Mouse (Mus musculus) retina, embryonic 14.5 days (tissue): Measurements from ENCODE around the gene Ambra1.

ENCODE experiments used
- DNase-seq: peaks from one replicate; pipeline ENCODE4 v3.0.0-alpha.2; 2015; ENCODE audit warnings: low spot score

Gene Ambra1

DNA sequence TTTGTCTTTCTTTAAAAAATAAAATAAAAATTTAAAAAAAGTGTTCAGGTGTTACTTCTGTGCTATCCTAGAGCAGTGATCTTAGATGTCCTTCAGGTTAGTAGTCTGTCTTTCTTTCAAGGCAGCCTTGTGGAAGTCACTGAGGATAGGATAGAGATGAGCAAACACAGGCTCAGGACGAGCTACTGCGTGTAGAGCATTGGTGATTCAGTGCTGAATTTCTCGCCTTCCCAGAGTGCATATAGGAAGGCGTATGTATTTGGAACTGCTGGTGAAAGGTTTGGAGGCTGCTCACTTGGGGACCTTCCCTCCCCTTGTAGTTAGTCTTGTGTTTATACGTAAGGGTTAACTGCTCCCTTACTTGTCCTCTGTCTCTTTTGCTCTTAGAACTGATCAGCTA is 5.3 kb downstream of the Ambra1 start:
- no peak for DNase-seq

DNA sequence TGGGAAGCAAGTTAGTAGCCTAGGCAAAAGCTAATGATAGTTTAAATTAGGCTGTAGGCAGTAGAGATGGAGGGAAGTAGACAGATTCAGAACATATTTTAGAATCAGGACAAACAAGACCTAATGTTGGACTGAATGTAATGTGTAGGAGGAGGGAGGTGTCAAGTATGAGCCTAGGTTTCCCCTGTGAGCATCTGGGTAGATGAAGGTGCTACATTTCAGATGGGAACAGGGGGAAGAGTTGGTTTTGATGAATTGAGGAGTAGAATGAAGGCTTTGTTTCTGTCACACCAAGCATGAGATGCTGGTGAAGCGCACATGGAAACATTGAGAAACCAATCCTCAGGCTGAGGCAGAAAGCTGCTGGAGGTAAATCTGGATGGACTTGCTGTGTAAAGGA is 9.7 kb downstream of the Ambra1 start:
- no peak for DNase-seq

DNA sequence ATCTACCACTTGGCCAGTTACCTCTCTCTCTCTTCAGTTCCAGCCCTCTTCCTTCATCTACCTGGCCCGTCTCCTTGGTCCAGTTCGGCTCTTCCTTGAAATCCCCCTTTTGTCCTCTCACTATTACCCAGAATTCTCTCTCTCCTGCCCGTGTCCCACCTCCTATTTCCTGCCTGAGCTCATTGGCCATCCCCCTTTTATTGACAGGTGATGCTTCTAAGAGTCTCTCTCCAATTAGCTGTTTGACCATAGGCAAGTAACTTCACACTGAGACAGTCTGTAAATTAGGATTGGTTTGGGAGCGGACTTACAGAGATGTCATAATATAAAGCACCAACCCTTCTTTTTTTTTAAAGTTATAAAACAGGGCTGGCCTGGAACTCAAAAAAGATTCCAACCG is 14.8 kb downstream of the Ambra1 start:
- no peak for DNase-seq

DNA sequence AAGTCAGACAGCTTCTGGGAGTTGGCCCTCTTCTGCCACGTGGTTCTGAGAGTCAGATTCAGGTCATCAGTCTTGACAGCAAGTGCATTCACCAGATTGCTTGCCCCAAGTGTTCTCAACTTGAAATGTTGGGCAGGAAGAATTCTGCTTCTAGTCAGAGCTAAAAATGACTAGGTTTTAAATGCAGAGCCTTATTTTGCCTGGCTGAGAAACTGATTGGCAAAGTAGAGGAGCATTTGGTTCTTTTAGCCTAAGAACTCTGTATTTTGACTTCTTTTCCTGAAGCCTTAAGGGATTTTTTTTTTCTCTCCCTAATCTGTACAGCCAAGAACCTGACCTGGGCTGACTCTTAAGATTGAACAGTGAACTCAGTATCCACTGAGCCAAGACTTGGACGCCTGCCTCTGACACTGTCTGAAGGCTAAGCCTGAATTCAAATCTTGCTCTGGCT is 19.9 kb downstream of the Ambra1 start:
- DNase-seq = no peak

DNA sequence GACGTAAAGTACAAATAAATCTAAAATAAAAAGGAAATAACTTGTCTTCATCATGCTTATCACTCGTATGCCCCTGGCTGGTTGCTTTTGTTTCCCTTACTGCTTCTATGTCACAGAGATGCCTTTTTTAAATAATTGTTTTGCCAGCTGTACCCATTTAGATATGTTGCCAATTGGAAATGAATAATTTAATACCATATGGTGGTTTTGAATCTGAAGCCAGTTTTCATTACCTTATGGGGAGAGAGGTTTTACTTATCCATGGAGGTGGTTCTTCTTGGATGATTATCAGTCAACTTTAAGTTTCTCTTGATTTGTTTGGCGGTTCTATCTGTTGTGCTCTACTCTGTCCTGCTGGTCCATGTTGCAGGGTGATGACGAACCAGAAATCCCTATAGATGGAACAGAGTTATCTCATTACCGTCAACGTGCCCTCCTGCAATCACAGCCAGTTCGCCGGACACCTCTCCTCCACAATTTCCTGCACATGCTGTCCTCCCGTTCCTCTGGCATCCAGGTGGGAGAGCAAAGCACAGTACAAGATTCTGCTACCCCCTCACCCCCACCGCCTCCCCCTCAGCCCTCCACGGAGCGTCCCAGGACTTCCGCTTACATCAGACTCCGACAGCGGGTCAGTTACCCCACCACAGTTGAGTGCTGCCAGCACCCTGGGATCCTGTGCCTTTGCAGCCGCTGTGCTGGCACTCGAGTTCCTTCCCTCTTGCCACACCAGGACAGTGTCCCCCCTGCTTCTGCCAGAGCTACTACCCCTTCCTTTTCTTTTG is 42.2 kb downstream of the Ambra1 start:
- no peak for DNase-seq

DNA sequence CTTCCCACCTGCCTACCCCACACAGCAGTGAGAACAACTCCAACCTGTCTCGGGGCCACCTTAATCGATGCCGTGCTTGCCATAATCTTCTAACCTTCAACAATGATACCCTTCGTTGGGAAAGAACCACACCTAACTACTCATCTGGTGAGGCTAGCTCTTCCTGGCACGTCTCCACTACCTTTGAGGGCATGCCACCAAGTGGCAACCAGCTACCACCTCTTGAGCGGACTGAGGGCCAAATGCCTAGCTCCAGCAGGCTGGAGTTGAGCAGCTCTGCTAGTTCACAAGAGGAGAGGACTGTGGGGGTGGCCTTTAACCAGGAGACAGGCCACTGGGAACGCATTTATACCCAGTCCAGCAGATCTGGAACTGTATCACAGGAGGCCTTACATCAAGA is 43.4 kb downstream of the Ambra1 start:
- no peak for DNase-seq

DNA sequence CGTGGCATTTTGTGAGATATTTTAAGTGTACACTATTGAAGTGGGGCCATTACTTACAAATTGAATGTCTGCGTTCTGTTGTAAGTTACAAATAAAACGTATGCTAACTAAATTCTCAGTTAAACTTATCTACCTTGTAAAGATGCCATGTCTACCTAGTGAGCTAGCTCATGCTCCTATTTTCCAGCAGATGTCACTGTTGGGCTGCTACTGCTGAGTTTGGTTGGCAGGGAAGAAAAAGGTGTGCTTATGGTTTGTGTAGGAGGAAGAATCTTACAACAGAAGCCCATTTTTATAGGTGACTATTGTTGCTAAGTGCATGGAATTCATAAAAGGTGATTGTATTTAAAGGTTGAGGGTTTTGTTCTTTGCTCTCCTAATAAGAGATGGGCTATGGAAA is 49.2 kb downstream of the Ambra1 start:
- peak; percentile 56 for DNase-seq

DNA sequence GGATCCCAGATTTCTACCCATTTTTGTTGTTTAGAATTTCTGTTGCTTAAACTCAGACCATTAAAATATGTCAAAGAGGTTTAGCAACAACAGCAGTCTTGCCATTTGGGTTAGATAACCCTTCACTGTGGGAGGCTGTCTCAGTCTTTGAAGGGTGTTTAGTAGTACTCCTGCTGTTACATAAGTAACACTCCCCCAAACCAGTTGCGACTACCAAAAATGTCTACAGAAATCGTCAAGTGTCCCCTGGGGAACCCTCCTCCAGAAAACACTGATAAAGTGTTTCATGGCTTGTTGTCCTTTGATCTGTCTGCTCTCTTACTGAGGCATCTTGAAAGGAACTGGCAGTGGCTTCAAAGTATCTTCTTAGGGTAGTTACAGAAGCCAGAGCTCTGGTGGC is 61.7 kb downstream of the Ambra1 start:
- no peak for DNase-seq

DNA sequence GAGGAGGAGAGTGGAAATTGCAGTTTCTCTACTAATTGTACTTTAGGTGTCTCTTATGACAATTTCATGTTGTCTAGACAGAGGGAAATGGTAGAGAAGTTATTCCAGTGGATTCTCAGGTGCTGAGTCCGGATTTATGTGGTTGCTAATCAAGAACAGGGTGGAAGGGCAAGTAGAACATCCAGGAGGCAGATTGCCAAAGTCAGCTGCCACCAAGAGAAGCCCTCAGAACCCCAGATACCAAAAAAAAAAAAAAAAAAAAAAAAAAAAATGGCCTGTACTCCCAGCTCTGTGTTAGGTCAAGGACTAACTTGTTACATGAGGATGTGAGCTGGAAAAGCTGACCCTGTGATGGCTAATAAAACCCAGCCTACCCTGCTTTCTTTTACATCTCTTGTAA is 62.4 kb downstream of the Ambra1 start:
- no peak for DNase-seq

DNA sequence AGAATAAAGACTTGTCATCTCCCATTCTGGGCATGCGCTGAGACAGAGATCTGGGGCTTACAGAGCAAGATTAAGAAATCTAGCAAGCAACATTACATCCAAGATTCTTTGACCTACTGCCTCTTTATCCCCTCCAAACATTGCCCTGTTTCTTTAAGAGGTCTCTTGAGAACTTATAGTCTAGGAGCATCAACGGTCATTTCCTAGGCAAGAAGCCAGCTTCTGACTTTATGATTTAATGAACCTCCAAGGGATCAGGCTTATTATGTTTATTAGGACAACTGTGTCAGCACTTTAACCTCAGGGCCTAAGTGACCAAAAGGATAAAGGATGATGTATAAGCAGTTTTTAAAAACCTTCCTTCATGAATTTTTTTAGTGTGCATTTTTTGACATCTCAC is 64.5 kb downstream of the Ambra1 start:
- DNase-seq = no peak

DNA sequence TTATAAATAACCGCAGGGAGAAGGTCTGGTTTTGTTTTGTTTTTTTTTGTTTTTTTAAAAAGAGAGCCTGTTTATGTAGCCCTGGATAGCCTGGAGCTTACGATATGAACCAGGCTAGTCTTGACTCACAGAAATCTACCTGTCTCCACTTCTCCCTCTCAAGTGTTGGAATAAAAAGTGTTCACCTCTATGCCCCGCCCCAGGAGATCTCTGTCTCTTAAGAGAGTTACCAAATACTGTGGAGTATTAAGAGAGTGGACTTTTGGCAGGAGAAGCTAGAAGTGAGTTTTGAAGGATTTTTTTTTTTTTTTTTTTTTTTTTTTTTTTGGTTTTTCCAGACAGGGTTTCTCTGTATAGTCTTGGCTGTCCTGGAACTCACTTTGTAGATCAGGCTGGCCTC is 65.2 kb downstream of the Ambra1 start:
- no peak for DNase-seq

DNA sequence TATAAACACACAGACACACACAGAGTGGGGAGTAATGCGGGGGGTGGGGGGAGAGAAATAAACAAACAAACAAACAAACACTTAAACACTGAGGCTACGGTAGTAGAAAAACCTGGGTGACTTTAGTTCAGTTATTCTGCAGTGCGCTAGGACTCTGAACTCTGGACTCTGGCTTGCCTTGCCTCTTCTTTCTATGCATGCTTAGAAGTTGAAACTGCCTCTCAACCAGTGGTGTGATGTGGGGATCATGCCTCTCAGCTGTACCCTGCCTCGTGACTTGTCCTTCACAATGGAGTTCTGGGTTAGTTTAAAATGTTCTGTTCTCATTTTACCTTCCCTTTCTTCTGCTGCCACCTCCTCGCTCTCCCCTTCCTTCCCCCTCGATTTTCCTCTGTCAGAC is 81.5 kb downstream of the Ambra1 start:
- no peak for DNase-seq

DNA sequence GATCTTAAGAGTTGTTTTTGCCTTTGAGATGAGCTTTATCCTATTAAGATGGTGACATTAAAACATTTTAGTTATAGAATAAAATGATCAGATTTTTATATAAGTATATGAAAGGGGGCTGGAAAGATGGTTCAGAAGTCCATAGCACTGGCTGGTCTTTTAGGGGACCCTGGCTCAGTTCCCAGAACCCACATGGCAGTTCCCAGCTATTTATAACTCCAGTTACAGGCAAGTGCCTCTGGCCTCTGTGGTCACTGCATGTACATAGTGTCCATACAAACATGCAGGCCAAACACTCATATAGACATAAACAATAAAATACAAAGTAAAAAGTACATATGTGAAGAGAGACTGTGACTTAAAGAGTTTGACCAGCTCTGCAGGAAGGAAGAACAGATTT is 86.8 kb downstream of the Ambra1 start:
- DNase-seq = no peak

DNA sequence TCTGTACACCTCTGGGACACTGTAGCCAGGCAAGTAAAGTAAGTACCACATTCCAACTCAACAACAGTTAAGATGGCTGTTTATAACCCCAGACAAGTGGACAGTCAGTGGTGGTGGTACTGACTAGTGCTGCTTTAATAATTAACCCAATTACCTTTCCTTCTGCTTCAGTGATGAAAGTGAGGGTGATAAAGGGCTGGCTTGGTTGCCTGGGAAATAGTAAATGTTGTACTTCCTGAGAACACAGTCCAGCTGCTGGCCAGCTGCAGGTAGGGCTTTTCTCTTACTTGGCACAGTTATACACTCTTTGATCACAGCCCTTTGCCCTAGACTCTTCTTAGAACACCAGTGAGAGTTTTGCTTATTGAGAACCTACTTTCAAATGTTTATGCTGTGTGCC is 102.3 kb downstream of the Ambra1 start:
- DNase-seq = peak; percentile 13

DNA sequence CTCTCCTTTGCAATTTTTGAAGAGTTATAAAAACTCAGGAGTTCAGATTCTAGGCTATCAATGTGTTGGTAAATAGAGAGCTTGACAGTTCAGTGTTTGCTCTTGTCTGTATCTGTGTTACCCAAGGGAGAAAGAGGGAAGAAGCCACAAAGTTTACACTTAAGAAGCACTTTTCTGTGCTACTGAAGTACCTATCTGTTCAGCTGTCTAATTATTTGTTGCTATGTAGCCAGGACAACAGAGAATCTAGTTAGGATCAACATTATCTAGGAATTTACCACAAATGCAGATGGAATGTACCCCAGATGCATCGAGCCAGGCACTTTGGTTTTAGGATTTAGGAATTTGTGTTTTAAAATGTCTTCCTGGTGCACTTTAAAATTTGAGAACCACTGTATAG is 104.3 kb downstream of the Ambra1 start:
- DNase-seq = no peak

DNA sequence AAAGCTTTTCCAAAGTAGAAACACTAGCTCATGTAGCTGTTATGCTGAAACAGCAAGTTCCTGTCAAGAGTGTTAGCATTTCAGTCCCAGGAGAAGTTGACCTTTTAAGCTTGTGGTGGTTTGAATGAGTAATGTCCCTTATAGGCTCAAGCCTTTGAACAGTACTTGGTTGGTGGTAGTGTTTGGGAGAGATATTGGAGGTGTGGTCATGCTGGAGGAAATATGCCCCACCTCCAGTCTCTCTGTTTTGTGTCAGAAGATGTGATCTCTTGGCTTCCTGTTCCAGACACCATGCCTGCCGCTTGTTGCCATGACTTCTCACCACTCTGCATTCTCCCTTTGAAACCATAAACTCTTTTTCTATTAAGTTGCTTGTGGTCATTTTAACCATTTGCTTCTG is 105.1 kb downstream of the Ambra1 start:
- no peak for DNase-seq

DNA sequence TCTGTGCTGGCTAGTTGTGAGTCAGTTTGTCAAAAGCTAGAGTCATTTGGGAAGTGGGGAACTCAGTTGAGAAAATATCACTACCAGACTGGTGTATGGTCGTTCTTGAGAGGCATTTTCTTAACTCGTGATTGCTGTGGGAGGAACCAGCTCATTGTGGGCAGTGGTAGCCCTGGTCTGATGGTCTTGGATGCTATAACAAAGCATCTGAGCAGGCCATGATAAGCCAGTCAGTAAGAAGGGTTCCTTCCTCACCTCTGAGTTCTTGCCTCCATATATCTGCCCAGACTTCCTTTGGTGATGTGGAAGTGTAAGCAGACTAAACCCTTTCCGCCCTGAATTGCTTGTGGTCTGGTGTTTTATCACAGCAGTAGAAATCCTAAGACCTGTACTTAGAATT is 105.7 kb downstream of the Ambra1 start:
- no peak for DNase-seq

DNA sequence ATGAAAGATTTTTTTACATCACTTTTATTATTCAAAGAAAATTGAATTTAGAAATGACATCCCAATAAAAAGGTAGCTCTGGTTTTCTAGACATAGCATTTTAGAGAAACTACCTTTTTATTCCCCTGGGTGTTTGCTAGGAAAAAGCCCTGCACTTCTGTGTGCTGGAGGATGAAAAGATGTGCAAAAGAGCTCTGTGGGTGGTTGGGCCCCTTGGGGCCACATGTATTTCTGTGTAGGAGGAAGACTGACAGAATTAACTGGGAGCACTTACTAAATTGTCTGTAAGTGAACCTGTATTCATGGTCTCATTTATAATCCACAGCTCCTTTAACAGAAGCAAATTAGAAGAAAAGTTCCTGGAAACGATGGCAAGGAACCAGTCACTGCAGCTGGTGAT is 114.2 kb downstream of the Ambra1 start:
- DNase-seq = no peak

DNA sequence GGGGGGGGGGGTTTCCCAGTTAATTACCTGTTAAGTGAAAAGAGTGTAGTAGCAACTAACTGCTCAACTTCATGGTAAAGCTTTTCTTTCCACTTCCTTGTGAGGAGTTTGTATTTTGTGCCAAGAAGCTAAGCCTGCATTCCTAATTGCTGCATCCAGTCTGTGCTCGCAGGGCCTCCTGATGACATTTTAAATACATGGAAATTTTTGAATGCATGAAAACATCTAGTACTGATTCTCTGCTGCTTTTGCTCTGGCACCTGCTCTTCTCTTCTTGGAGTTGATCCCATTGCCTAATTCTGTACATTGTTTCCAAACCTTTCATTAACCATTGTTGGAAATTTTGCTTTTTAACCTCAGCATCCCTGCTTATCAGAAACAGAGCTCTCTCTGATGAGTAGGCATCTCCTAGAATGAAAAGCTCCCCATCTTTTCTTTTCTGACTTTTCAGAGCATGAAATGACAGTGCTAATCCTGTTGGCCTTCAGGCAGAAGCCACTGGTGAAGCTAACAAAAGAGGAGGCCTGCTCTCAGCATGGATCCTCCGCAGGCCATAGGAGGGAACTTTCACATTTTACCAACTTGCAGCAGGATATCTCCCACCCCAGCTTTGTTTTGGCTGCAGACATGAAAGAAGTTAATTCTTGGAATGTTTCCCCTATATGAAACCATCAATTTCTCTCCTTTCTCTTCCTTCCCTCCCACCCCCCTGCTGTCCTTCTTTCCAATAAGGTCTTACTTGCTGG is 122.7 kb downstream of the Ambra1 start:
- peak; percentile 41 for DNase-seq

DNA sequence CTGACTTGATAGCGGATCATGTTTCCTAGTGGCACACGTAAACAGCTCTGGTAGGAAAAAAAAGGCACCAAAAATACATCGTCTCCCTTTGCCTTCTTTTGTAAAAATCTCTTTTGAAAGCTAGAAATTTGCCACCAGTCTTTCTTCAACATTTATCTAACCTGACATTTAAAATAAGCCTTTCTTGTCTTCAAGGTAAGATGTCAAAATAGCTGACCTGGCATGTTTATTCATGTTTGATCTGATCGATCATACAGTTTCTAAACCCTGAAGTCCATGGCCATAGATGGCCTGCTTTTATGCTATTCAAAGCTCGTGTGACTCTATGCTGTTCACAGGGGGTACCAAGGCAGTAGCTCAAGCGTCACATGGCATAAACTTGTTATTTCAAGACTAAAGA is 124.6 kb downstream of the Ambra1 start:
- DNase-seq = no peak

DNA sequence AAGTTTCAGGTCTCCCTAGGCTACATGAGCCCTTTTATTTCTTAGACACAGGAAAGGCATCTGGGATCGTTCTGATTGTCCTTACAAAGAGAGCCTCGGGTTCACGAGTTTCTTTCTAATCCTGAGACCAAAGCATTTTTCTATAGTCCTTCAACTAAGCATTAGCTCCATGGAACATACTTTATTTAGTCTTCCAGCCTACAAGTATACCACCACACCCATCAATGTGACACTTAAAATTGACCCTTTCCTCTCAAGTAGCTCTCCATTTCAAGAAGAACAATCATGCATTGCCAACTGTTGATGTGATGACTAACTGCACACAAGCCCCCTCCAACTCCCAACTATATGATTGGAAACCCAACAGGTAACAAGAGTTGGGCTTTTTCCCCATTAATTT is 127.0 kb downstream of the Ambra1 start:
- DNase-seq = no peak

DNA sequence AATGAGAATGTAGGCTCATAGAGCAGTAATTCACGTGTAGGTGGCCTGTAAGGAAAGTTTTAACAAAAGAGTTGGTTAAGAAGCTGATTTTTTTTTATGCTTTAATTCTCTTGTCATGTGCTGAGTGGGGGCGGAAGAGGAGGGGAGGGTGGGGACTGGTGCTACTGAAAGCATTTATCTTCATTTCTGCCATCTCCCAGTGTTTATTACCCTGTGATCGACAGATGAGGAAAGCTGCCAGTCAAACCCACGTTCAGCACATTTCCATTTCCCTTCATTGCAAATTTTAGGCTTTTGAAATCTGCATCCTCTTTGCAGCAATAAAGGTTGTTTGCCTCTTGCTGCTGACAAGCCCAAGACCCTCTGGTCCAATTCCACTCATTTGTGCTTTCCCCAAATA is 129.5 kb downstream of the Ambra1 start:
- no peak for DNase-seq

DNA sequence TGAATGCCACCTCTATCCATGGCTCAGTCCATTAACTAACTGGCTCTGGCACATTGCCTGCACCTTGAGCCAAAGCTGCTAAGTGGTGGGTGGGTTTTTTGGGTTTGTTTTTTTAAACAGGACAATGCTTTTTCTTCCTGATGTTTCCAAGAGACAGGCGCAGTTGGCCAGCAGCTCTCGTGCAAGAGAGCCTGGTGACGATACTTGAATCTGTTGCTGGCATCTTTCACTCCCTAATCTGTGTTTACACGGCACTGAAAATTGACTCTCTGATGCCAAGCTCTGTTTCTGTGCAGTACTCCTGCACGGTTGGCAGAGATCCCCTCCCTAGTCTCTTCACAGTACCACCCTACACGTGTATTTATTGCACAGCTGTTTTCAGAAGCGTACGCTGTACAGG is 140.8 kb downstream of the Ambra1 start:
- no peak for DNase-seq

DNA sequence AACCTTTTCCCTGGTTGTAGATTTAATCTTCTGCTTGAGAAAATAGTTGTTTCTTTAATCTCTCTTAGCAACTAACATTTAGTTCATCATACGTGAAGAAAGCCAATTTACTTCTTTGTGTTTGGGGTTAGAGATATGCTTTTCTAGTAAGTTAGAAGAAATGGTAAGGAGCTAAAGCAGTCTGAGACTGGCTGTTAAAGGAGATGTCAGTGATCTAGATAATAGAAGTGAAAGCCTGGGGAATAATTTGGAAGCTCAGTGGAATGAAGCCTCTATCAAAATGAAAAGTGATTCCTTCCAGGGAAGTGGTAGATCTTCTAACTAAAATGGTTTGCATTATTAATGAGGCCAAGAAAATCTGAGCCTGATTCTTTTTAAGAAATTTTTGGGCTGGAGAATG is 141.3 kb downstream of the Ambra1 start:
- DNase-seq = no peak
